Mouse (Mus musculus) cerebellum, postnatal 14 days (tissue): Measurements from ENCODE around the gene Tmod2.
"Not testable (repeated sequence)": the region's sequence is repeated elsewhere in the genome, so short reads cannot be mapped to it uniquely, and the experiment has no call there.

Source experiments
- DNase-seq, 2 experiments: peaks; one replicate each; pipeline ENCODE4 v3.0.0; 2021; ENCODE audit warnings: mixed read lengths in 2 of 2

Gene Tmod2

GRCm38 (mm10) chr9:75610571-75611493 lies at the start of gene Tmod2:
Gene Tmod2 (minus strand): TSS chr9:75611325.
- peak; percentile 91 for DNase-seq

- no peak for DNase-seq
Measured at GRCm38 (mm10) chr9:75660917-75661316, 49.8 kb upstream of the Tmod2 start.

- not testable (repeated sequence) for DNase-seq
Measured at GRCm38 (mm10) chr9:75656456-75656855, 45.3 kb upstream of the Tmod2 start.

GRCm38 (mm10) chr9:75653981-75654911 lies 43.1 kb upstream of the Tmod2 start:
- DNase-seq = no peak

- DNase-seq = no peak
Measured at GRCm38 (mm10) chr9:75645405-75645804, 34.3 kb upstream of the Tmod2 start.

GRCm38 (mm10) chr9:75634226-75634625 lies 23.1 kb upstream of the Tmod2 start:
- peak; percentile 32 to 46 for DNase-seq

GRCm38 (mm10) chr9:75633603-75634002 lies 22.5 kb upstream of the Tmod2 start:
- no peak for DNase-seq

GRCm38 (mm10) chr9:75632902-75633301 lies 21.8 kb upstream of the Tmod2 start:
- DNase-seq = peak; percentile 44 to 74

- DNase-seq = peak; percentile 36 to 41
Measured at GRCm38 (mm10) chr9:75632111-75632510, 21.0 kb upstream of the Tmod2 start.

- DNase-seq = no peak
Measured at GRCm38 (mm10) chr9:75630823-75631454, 19.8 kb upstream of the Tmod2 start.

- no peak for DNase-seq
Measured at GRCm38 (mm10) chr9:75626308-75626604, 15.1 kb upstream of the Tmod2 start.

- DNase-seq = peak; percentile 73 to 83
Measured at GRCm38 (mm10) chr9:75625556-75626307, 14.6 kb upstream of the Tmod2 start, which contains the start of gene Lysmd2. Gene Lysmd2 (plus strand): TSS chr9:75625741.

- DNase-seq = peak in 1 of 2 experiments; percentile 53
Measured at GRCm38 (mm10) chr9:75624983-75625555, 13.9 kb upstream of the Tmod2 start.

- no peak for DNase-seq
Measured at GRCm38 (mm10) chr9:75621428-75621827, 10.3 kb upstream of the Tmod2 start.

GRCm38 (mm10) chr9:75619761-75620160 lies 8.6 kb upstream of the Tmod2 start:
- not testable (repeated sequence) for DNase-seq

GRCm38 (mm10) chr9:75618836-75619400 lies 7.8 kb upstream of the Tmod2 start:
- DNase-seq = no peak

- DNase-seq = no peak
Measured at GRCm38 (mm10) chr9:75616560-75616959, 5.4 kb upstream of the Tmod2 start.

GRCm38 (mm10) chr9:75609965-75610364 lies 1.2 kb downstream of the Tmod2 start:
- DNase-seq = peak; percentile 33 to 48

- DNase-seq = peak; percentile 38 to 55
Measured at GRCm38 (mm10) chr9:75609505-75609904, 1.6 kb downstream of the Tmod2 start.

- no peak for DNase-seq
Measured at GRCm38 (mm10) chr9:75607496-75607895, 3.6 kb downstream of the Tmod2 start.

- DNase-seq = no peak
Measured at GRCm38 (mm10) chr9:75601510-75601909, 9.6 kb downstream of the Tmod2 start.
